Mouse (Mus musculus) liver, embryonic 12.5 days (tissue): Measurements from ENCODE around the gene Papss1. TPM values are rescaled to one million over a fixed set of nuclear protein-coding genes. Genes with fewer than 3 reads are reported as not detected.
A peak's percentile ranks its signal among the peaks of the same experiment; 100 is the strongest.

Experiments used
- ATAC-seq: fragments of 200-750 bp; cut with Nextera tagmentation; 2 replicates; pipeline ENCODE4 v1.8.0; 2017; ENCODE audit warnings: moderate number of reproducible peaks, mild to moderate bottlenecking, moderate library complexity
- H3K27ac ChIP-seq: fragments of 300-500 bp; sonication (generic); 2 replicates; pipeline ENCODE4 v1.5.1; 2016; ENCODE audit warnings: mild to moderate bottlenecking
- H3K27me3 ChIP-seq: fragments of 300-500 bp; sonication (generic); replicated peaks from 2 replicates; pipeline ENCODE4 v1.6.1; 2016; ENCODE audit warnings: mild to moderate bottlenecking, moderate library complexity
- H3K36me3 ChIP-seq: fragments of 300-500 bp; sonication (generic); 2 replicates; pipeline ENCODE4 v1.6.1; 2016; ENCODE audit warnings: mild to moderate bottlenecking, moderate library complexity
- H3K4me1 ChIP-seq: fragments of 300-500 bp; sonication (generic); 2 replicates; pipeline ENCODE4 v1.6.1; 2016
- H3K4me2 ChIP-seq: fragments of 300-500 bp; sonication (generic); 2 replicates; pipeline ENCODE4 v1.6.1; 2016; ENCODE audit warnings: mild to moderate bottlenecking, moderate library complexity
- H3K4me3 ChIP-seq: fragments of 300-500 bp; sonication (generic); 2 replicates; pipeline ENCODE4 v1.5.1; 2016; ENCODE audit warnings: mild to moderate bottlenecking, moderate library complexity
- H3K9ac ChIP-seq: fragments of 300-500 bp; sonication (generic); 2 replicates; pipeline ENCODE4 v1.6.1; 2016; ENCODE audit warnings: mild to moderate bottlenecking, moderate library complexity
- H3K9me3 ChIP-seq: fragments of 300-500 bp; sonication (generic); replicated peaks from 2 replicates; pipeline ENCODE4 v1.6.1; 2016; ENCODE audit warnings: mild to moderate bottlenecking, moderate library complexity
- WGBS: fragments of 180-500 bp; shearing (Covaris S2); methylation state at CpG from one replicate; pipeline ENCODE4 v1.1.7; 2016; ENCODE audit not compliant: insufficient replicate concordance; 5-methylcytosine and 5-hydroxymethylcytosine counted together
- polyA plus RNA-seq: library from polyadenylated mRNA; unstranded; fragments of >200 nt; fragmentation: Nextera tagmentation; extraction: Ambion mirVana; gene quantifications from 2 replicates; pipeline ENCODE4 v1.2.1, GENCODE M21; 2016

Gene Papss1
- polyA plus RNA-seq, 1 experiment from 2014 or later: 15.1 TPM

GRCm38 (mm10) chr3:131552349-131553254 is 12.0 kb upstream of the Papss1 start:
- 32% methylated on average over 9 of the region's 9 CpGs for WGBS
- Histone ChIP-seq H3K36me3 (no peaks in the 10 kb centered on the region), H3K27me3 (no peaks in the 10 kb centered on the region), H3K9me3 (no peaks in the 10 kb centered on the region), H3K4me2 (peak overlapping the region; percentile 39; the same call in 1 of the 2 replicates), H3K4me3 (no peak overlapping the region), H3K27ac (no peak overlapping the region), H3K9ac (no peak overlapping the region), H3K4me1 (no peaks in the 10 kb centered on the region)
- ATAC-seq: no peak

- Histone ChIP-seq H3K4me2 (no peak overlapping the region), H3K9ac (no peak overlapping the region), H3K36me3 (no peaks in the 10 kb centered on the region), H3K4me3 (no peak overlapping the region), H3K27ac (no peak overlapping the region), H3K4me1 (no peaks in the 10 kb centered on the region), H3K9me3 (no peaks in the 10 kb centered on the region), H3K27me3 (no peaks in the 10 kb centered on the region)
- no peak for ATAC-seq
These were observed 8.8 kb upstream of the Papss1 start for GRCm38 (mm10) chr3:131555771-131556170.

GRCm38 (mm10) chr3:131561591-131561990 is 3.0 kb upstream of the Papss1 start:
- no peaks in the 10 kb centered on the region for H3K9me3 ChIP-seq
- H3K36me3 ChIP-seq: no peaks in the 10 kb centered on the region
- H3K4me1 ChIP-seq: peaks cover 22% of the 10 kb centered on the region
- H3K4me3 ChIP-seq: no peak overlapping the region
- ATAC-seq: no peak
- no peaks in the 10 kb centered on the region for H3K27me3 ChIP-seq
- no peak overlapping the region for H3K27ac ChIP-seq
- H3K9ac ChIP-seq: no peak overlapping the region
- no peak overlapping the region for H3K4me2 ChIP-seq

- no peaks in the 10 kb centered on the region for H3K27me3 ChIP-seq
- H3K9ac ChIP-seq: peak overlapping the region; percentile 74
- H3K4me1 ChIP-seq: peaks cover 22% of the 10 kb centered on the region
- H3K27ac ChIP-seq: peak overlapping the region; percentile 66
- ATAC-seq: no peak
- WGBS: 5% methylated on average over 9 of the region's 9 CpGs
- peak overlapping the region; percentile 92 for H3K4me2 ChIP-seq
- no peaks in the 10 kb centered on the region for H3K9me3 ChIP-seq
- no peaks in the 10 kb centered on the region for H3K36me3 ChIP-seq
- peak overlapping the region; percentile 75 for H3K4me3 ChIP-seq
These were observed 666 bp downstream of the Papss1 start for GRCm38 (mm10) chr3:131565257-131565610.

GRCm38 (mm10) chr3:131566281-131566680 is 1.7 kb downstream of the Papss1 start:
- H3K27ac ChIP-seq: no peak overlapping the region
- 71% methylated on average over 2 of the region's 2 CpGs for WGBS
- H3K4me2 ChIP-seq: no peak overlapping the region
- H3K4me3 ChIP-seq: no peak overlapping the region
- H3K27me3 ChIP-seq: no peaks in the 10 kb centered on the region
- no peak overlapping the region for H3K9ac ChIP-seq
- no peak for ATAC-seq
- H3K9me3 ChIP-seq: no peaks in the 10 kb centered on the region
- H3K4me1 ChIP-seq: peaks cover 22% of the 10 kb centered on the region
- H3K36me3 ChIP-seq: no peaks in the 10 kb centered on the region

- Histone ChIP-seq H3K27ac (no peak overlapping the region), H3K36me3 (no peaks in the 10 kb centered on the region), H3K27me3 (no peaks in the 10 kb centered on the region), H3K4me2 (no peak overlapping the region), H3K9me3 (no peaks in the 10 kb centered on the region), H3K4me3 (no peak overlapping the region), H3K9ac (no peak overlapping the region), H3K4me1 (peaks cover 9% of the 10 kb centered on the region)
- 25% methylated on average over 1 of the region's 1 CpGs for WGBS
- no peak for ATAC-seq
These were observed 5.9 kb downstream of the Papss1 start for GRCm38 (mm10) chr3:131570506-131570905.

GRCm38 (mm10) chr3:131573555-131573954 is 9.0 kb downstream of the Papss1 start:
- no peak overlapping the region for H3K4me2 ChIP-seq
- H3K27me3 ChIP-seq: no peaks in the 10 kb centered on the region
- no peaks in the 10 kb centered on the region for H3K4me1 ChIP-seq
- no peak overlapping the region for H3K9ac ChIP-seq
- H3K27ac ChIP-seq: no peak overlapping the region
- H3K36me3 ChIP-seq: no peaks in the 10 kb centered on the region
- ATAC-seq: no peak
- H3K9me3 ChIP-seq: no peaks in the 10 kb centered on the region
- WGBS: 59% methylated on average over 3 of the region's 3 CpGs
- H3K4me3 ChIP-seq: no peak overlapping the region

- 75% methylated on average over 7 of the region's 7 CpGs for WGBS
- no peak overlapping the region for H3K4me3 ChIP-seq
- H3K9ac ChIP-seq: no peak overlapping the region
- no peaks in the 10 kb centered on the region for H3K9me3 ChIP-seq
- H3K4me2 ChIP-seq: no peak overlapping the region
- no peak overlapping the region for H3K27ac ChIP-seq
- H3K4me1 ChIP-seq: no peaks in the 10 kb centered on the region
- no peak for ATAC-seq
- H3K36me3 ChIP-seq: peaks cover 5% of the 10 kb centered on the region; the same call in 1 of the 2 replicates
- no peaks in the 10 kb centered on the region for H3K27me3 ChIP-seq
These were observed 14.0 kb downstream of the Papss1 start for GRCm38 (mm10) chr3:131578434-131579104.

- Histone ChIP-seq H3K27me3 (no peaks in the 10 kb centered on the region), H3K27ac (no peak overlapping the region), H3K9me3 (no peaks in the 10 kb centered on the region), H3K4me3 (no peak overlapping the region), H3K4me1 (no peaks in the 10 kb centered on the region), H3K4me2 (no peak overlapping the region), H3K36me3 (peaks cover 19% of the 10 kb centered on the region), H3K9ac (no peak overlapping the region)
- ATAC-seq: no peak
- 72% methylated on average over 4 of the region's 4 CpGs for WGBS
These were observed 15.5 kb downstream of the Papss1 start for GRCm38 (mm10) chr3:131580040-131580439.

- Histone ChIP-seq H3K27me3 (no peaks in the 10 kb centered on the region), H3K9me3 (no peaks in the 10 kb centered on the region), H3K4me2 (no peak overlapping the region), H3K9ac (no peak overlapping the region), H3K27ac (no peak overlapping the region), H3K36me3 (peaks cover 27% of the 10 kb centered on the region), H3K4me1 (no peaks in the 10 kb centered on the region), H3K4me3 (no peak overlapping the region)
- 81% methylated on average over 7 of the region's 7 CpGs for WGBS
- no peak for ATAC-seq
These were observed 16.5 kb downstream of the Papss1 start for GRCm38 (mm10) chr3:131581096-131581495.

GRCm38 (mm10) chr3:131586818-131587217 is 22.2 kb downstream of the Papss1 start:
- no peak overlapping the region for H3K9ac ChIP-seq
- ATAC-seq: no peak
- no peak overlapping the region for H3K4me2 ChIP-seq
- H3K4me1 ChIP-seq: no peaks in the 10 kb centered on the region
- WGBS: 86% methylated on average over 3 of the region's 3 CpGs
- H3K36me3 ChIP-seq: peaks cover 49% of the 10 kb centered on the region
- no peak overlapping the region for H3K27ac ChIP-seq
- no peak overlapping the region for H3K4me3 ChIP-seq
- H3K27me3 ChIP-seq: no peaks in the 10 kb centered on the region
- no peaks in the 10 kb centered on the region for H3K9me3 ChIP-seq

GRCm38 (mm10) chr3:131587959-131588358 is 23.4 kb downstream of the Papss1 start:
- Histone ChIP-seq H3K4me1 (no peaks in the 10 kb centered on the region), H3K4me2 (no peak overlapping the region), H3K27ac (no peak overlapping the region), H3K4me3 (no peak overlapping the region), H3K9ac (no peak overlapping the region), H3K27me3 (no peaks in the 10 kb centered on the region), H3K36me3 (peaks cover 49% of the 10 kb centered on the region), H3K9me3 (no peaks in the 10 kb centered on the region)
- ATAC-seq: no peak
- 81% methylated on average over 10 of the region's 10 CpGs for WGBS
